Mouse (Mus musculus): ENCODE results near the gene Lrba. TPM values are rescaled to one million over a fixed set of nuclear protein-coding genes. Genes with fewer than 3 reads are reported as not detected.

Gene Lrba
- polyA plus RNA-seq, 1 experiment from 2014 or later = 4.8 TPM

GRCm38 (mm10) chr3:86602284-86602683 is 377.8 kb downstream of the Lrba start:
- Histone ChIP-seq H3K9me3 (no peaks in the 10 kb centered on the region), H3K4me1 (peaks cover 3% of the 10 kb centered on the region; the same call in 1 of the 2 replicates), H3K27ac (no peak overlapping the region), H3K9ac (no peak overlapping the region), H3K4me3 (no peak overlapping the region), H3K36me3 (no peaks in the 10 kb centered on the region), H3K27me3 (replicated peaks) (no peaks in the 10 kb centered on the region), H3K4me2 (replicated peaks) (no peak overlapping the region)
- no peak for ATAC-seq (ENCODE audit: low FRiP score, low read depth)
- WGBS = 53% methylated on average over 3 of the region's 3 CpGs

- Histone ChIP-seq H3K9me3 (no peaks in the 10 kb centered on the region), H3K27me3 (replicated peaks) (no peaks in the 10 kb centered on the region), H3K4me1 (peaks cover 3% of the 10 kb centered on the region; the same call in 1 of the 2 replicates), H3K27ac (no peak overlapping the region), H3K4me3 (no peak overlapping the region), H3K36me3 (no peaks in the 10 kb centered on the region), H3K4me2 (replicated peaks) (no peak overlapping the region), H3K9ac (no peak overlapping the region)
- 90% methylated on average over 8 of the region's 8 CpGs for WGBS
- no peak for ATAC-seq (ENCODE audit: low FRiP score, low read depth)
Observed at GRCm38 (mm10) chr3:86605775-86606174, 381.3 kb downstream of the Lrba start.

GRCm38 (mm10) chr3:86627008-86627743 is 402.7 kb downstream of the Lrba start:
- no peak for ATAC-seq (ENCODE audit: low FRiP score, low read depth)
- 81% methylated on average over 4 of the region's 4 CpGs for WGBS
- no peaks in the 10 kb centered on the region for H3K9me3 ChIP-seq
- no peaks in the 10 kb centered on the region for H3K36me3 ChIP-seq
- no peaks in the 10 kb centered on the region for H3K27me3 ChIP-seq (replicated peaks)
- no peak overlapping the region for H3K27ac ChIP-seq
- H3K4me2 ChIP-seq (replicated peaks) = no peak overlapping the region
- no peak overlapping the region for H3K9ac ChIP-seq
- H3K4me1 ChIP-seq = no peaks in the 10 kb centered on the region
- H3K4me3 ChIP-seq = no peak overlapping the region

- Histone ChIP-seq H3K36me3 (no peaks in the 10 kb centered on the region), H3K27ac (no peak overlapping the region), H3K4me1 (no peaks in the 10 kb centered on the region), H3K4me2 (replicated peaks) (no peak overlapping the region), H3K4me3 (no peak overlapping the region), H3K9ac (no peak overlapping the region), H3K27me3 (replicated peaks) (no peaks in the 10 kb centered on the region), H3K9me3 (no peaks in the 10 kb centered on the region)
- 91% methylated on average over 4 of the region's 4 CpGs for WGBS
- no peak for ATAC-seq (ENCODE audit: low FRiP score, low read depth)
Observed at GRCm38 (mm10) chr3:86629379-86629778, 404.9 kb downstream of the Lrba start.

- Histone ChIP-seq H3K27ac (no peak overlapping the region), H3K9ac (no peak overlapping the region), H3K4me2 (replicated peaks) (no peak overlapping the region), H3K36me3 (no peaks in the 10 kb centered on the region), H3K9me3 (no peaks in the 10 kb centered on the region), H3K4me3 (no peak overlapping the region), H3K4me1 (no peaks in the 10 kb centered on the region), H3K27me3 (replicated peaks) (no peaks in the 10 kb centered on the region)
- ATAC-seq (ENCODE audit: low FRiP score, low read depth) = no peak
- 79% methylated on average over 5 of the region's 5 CpGs for WGBS
Observed at GRCm38 (mm10) chr3:86635464-86635863, 411.0 kb downstream of the Lrba start.

GRCm38 (mm10) chr3:86635940-86636339 is 411.5 kb downstream of the Lrba start:
- Histone ChIP-seq H3K9ac (no peak overlapping the region), H3K27ac (no peak overlapping the region), H3K4me2 (replicated peaks) (no peak overlapping the region), H3K4me1 (no peaks in the 10 kb centered on the region), H3K9me3 (no peaks in the 10 kb centered on the region), H3K27me3 (replicated peaks) (no peaks in the 10 kb centered on the region), H3K36me3 (no peaks in the 10 kb centered on the region), H3K4me3 (no peak overlapping the region)
- 51% methylated on average over 1 of the region's 1 CpGs for WGBS
- no peak for ATAC-seq (ENCODE audit: low FRiP score, low read depth)

GRCm38 (mm10) chr3:86638552-86639348 is 414.3 kb downstream of the Lrba start:
- WGBS = 50% methylated on average over 2 of the region's 2 CpGs
- no peaks in the 10 kb centered on the region for H3K9me3 ChIP-seq
- H3K27ac ChIP-seq = no peak overlapping the region
- H3K4me1 ChIP-seq = no peaks in the 10 kb centered on the region
- H3K27me3 ChIP-seq (replicated peaks) = no peaks in the 10 kb centered on the region
- no peaks in the 10 kb centered on the region for H3K36me3 ChIP-seq
- no peak overlapping the region for H3K4me3 ChIP-seq
- peak; percentile 81 for ATAC-seq (ENCODE audit: low FRiP score, low read depth)
- no peak overlapping the region for H3K9ac ChIP-seq
- no peak overlapping the region for H3K4me2 ChIP-seq (replicated peaks)

- WGBS = 79% methylated on average over 5 of the region's 5 CpGs
- ATAC-seq (ENCODE audit: low FRiP score, low read depth) = no peak
- H3K9ac ChIP-seq = no peak overlapping the region
- no peaks in the 10 kb centered on the region for H3K36me3 ChIP-seq
- H3K4me2 ChIP-seq (replicated peaks) = no peak overlapping the region
- H3K27me3 ChIP-seq (replicated peaks) = no peaks in the 10 kb centered on the region
- no peaks in the 10 kb centered on the region for H3K4me1 ChIP-seq
- no peaks in the 10 kb centered on the region for H3K9me3 ChIP-seq
- no peak overlapping the region for H3K4me3 ChIP-seq
- no peak overlapping the region for H3K27ac ChIP-seq
Observed at GRCm38 (mm10) chr3:86641393-86641792, 416.9 kb downstream of the Lrba start.

- H3K4me2 ChIP-seq (replicated peaks) = no peak overlapping the region
- no peaks in the 10 kb centered on the region for H3K27me3 ChIP-seq (replicated peaks)
- H3K9me3 ChIP-seq = no peaks in the 10 kb centered on the region
- H3K4me3 ChIP-seq = no peak overlapping the region
- H3K36me3 ChIP-seq = no peaks in the 10 kb centered on the region
- no peak for ATAC-seq (ENCODE audit: low FRiP score, low read depth)
- H3K9ac ChIP-seq = no peak overlapping the region
- no peaks in the 10 kb centered on the region for H3K4me1 ChIP-seq
- no peak overlapping the region for H3K27ac ChIP-seq
Observed at GRCm38 (mm10) chr3:86641796-86642195, 417.3 kb downstream of the Lrba start.

- Histone ChIP-seq H3K36me3 (no peaks in the 10 kb centered on the region), H3K4me2 (replicated peaks) (no peak overlapping the region), H3K9me3 (no peaks in the 10 kb centered on the region), H3K27me3 (replicated peaks) (no peaks in the 10 kb centered on the region), H3K9ac (no peak overlapping the region), H3K4me3 (no peak overlapping the region), H3K4me1 (no peaks in the 10 kb centered on the region), H3K27ac (no peak overlapping the region)
- no peak for ATAC-seq (ENCODE audit: low FRiP score, low read depth)
- 78% methylated on average over 2 of the region's 2 CpGs for WGBS
Observed at GRCm38 (mm10) chr3:86646771-86647170, 422.3 kb downstream of the Lrba start.

GRCm38 (mm10) chr3:86651006-86651405 is 426.5 kb downstream of the Lrba start:
- 80% methylated on average over 3 of the region's 3 CpGs for WGBS
- no peaks in the 10 kb centered on the region for H3K36me3 ChIP-seq
- no peak for ATAC-seq (ENCODE audit: low FRiP score, low read depth)

GRCm38 (mm10) chr3:86659326-86659725 is 434.8 kb downstream of the Lrba start:
- H3K9ac ChIP-seq = no peak overlapping the region
- H3K4me2 ChIP-seq (replicated peaks) = no peak overlapping the region
- no peaks in the 10 kb centered on the region for H3K36me3 ChIP-seq
- ATAC-seq (ENCODE audit: low FRiP score, low read depth) = no peak
- H3K9me3 ChIP-seq = no peaks in the 10 kb centered on the region
- H3K4me1 ChIP-seq = no peaks in the 10 kb centered on the region
- no peaks in the 10 kb centered on the region for H3K27me3 ChIP-seq (replicated peaks)
- no peak overlapping the region for H3K4me3 ChIP-seq
- WGBS = 89% methylated on average over 5 of the region's 5 CpGs
- H3K27ac ChIP-seq = no peak overlapping the region

More at GRCm38 (mm10) chr3:86651006-86651405, 426.5 kb downstream of the Lrba start:
- Histone ChIP-seq H3K27ac (no peak overlapping the region), H3K4me1 (no peaks in the 10 kb centered on the region), H3K9me3 (no peaks in the 10 kb centered on the region), H3K4me3 (no peak overlapping the region), H3K27me3 (replicated peaks) (no peaks in the 10 kb centered on the region), H3K4me2 (replicated peaks) (no peak overlapping the region), H3K9ac (no peak overlapping the region)
